Comparison of ENCODE assay signal across 22 mouse cellular contexts in genomic region chr17:56485118-56485517, GRCm38 (mm10). TPM values are rescaled to one million over a fixed set of nuclear protein-coding genes. Genes with fewer than 3 reads are reported as not detected.
A peak's percentile ranks its signal among the peaks of the same experiment; 100 is the strongest.
DNase-seq lines count a peak whose midpoint lies in the region; ATAC-seq and TF ChIP-seq lines count a peak whose summit lies in the region.
"Had no signal": no experiment of that assay in that cellular context is flagged by ENCODE, and none has a peak within 500 bp of the region (broad histone marks: within the 10 kb centered on the region; RNA-seq: fewer than 3 reads in every experiment).

No protein-coding gene starts in this region.

- peak; percentile 49 to 54 for DNase-seq in adrenal gland, postnatal 36 days
- no peak for DNase-seq in adrenal gland, adult 18-20 months (ENCODE audit: low spot score in 2 of 2)
- peak; percentile 65 for DNase-seq in midbrain, embryonic 14.5 days
- DNase-seq in midbrain, postnatal 0 days (ENCODE audit: low spot score): no peak
- DNase-seq in layer of hippocampus, postnatal 25 days (ENCODE audit: extremely low spot score in 1 of 2, low spot score in 1 of 2): no peak
- DNase-seq: cerebellum, adult 11 months; cerebellum, postnatal 36 days; gastrocnemius, postnatal 36 days; heart, postnatal 14 days; thymus, postnatal 25 days had no signal

- TF ChIP-seq CTCF in intestine, postnatal 0 days (IDR thresholded peaks at IDR 0.05; ENCODE audit: low read depth): no peak
- no peak for TF ChIP-seq CTCF in midbrain, postnatal 0 days (IDR thresholded peaks at IDR 0.05)

- H3K27me3 ChIP-seq in intestine, embryonic 15.5 days (replicated peaks): no peaks in the 10 kb centered on the region
- no peaks in the 10 kb centered on the region for H3K27me3 ChIP-seq in intestine, postnatal 0 days (replicated peaks; ENCODE audit: control insufficient read depth, insufficient read depth, low read length)
- no peaks in the 10 kb centered on the region for H3K27me3 ChIP-seq in midbrain, embryonic 14.5 days (ENCODE audit: control insufficient read depth, insufficient read depth, low read length)
- H3K27me3 ChIP-seq in midbrain, postnatal 0 days (ENCODE audit: insufficient read depth, low read length): no peaks in the 10 kb centered on the region
- no peaks in the 10 kb centered on the region for H3K27me3 ChIP-seq in forebrain, embryonic 15.5 days
- H3K27me3 ChIP-seq: limb, embryonic 13.5 days; neural tube, embryonic 12.5 days had no signal

- H3K27ac ChIP-seq in intestine, embryonic 15.5 days: no peak overlapping the region
- H3K27ac ChIP-seq in intestine, postnatal 0 days (ENCODE audit: low read depth, low read length): no peak overlapping the region
- 0 out of 2 replicates have a peak overlapping the region, but pooled peaks have one; percentile 20 for H3K27ac ChIP-seq in midbrain, embryonic 14.5 days (replicated peaks; ENCODE audit: low read depth, low read length)
- no peak overlapping the region for H3K27ac ChIP-seq in midbrain, postnatal 0 days (ENCODE audit: low read depth, low read length)
- 0 out of 2 replicates have a peak overlapping the region, but pooled peaks have one; percentile 2 for H3K27ac ChIP-seq in forebrain, embryonic 15.5 days (replicated peaks)
- H3K27ac ChIP-seq: heart, embryonic 10.5 days; kidney, postnatal 0 days; limb, embryonic 13.5 days; liver, embryonic 14.5 days; neural tube, embryonic 12.5 days had no signal

- no peak overlapping the region for H3K4me3 ChIP-seq in intestine, embryonic 15.5 days (replicated peaks)
- no peak overlapping the region for H3K4me3 ChIP-seq in intestine, postnatal 0 days (ENCODE audit: low read depth, low read length)
- no peak overlapping the region for H3K4me3 ChIP-seq in midbrain, embryonic 14.5 days (replicated peaks; ENCODE audit: low read depth, low read length)
- H3K4me3 ChIP-seq in midbrain, postnatal 0 days (ENCODE audit: low read depth, low read length): no peak overlapping the region
- H3K4me3 ChIP-seq in forebrain, embryonic 15.5 days: no peak overlapping the region
- H3K4me3 ChIP-seq: erythroblast, embryonic 14.5 days; heart, embryonic 10.5 days; limb, embryonic 13.5 days; neural tube, embryonic 12.5 days had no signal

- H3K4me1 ChIP-seq in intestine, embryonic 15.5 days (replicated peaks): peaks cover 3% of the 10 kb centered on the region; the same call in 1 of the 2 replicates
- no peaks in the 10 kb centered on the region for H3K4me1 ChIP-seq in intestine, postnatal 0 days (replicated peaks; ENCODE audit: control insufficient read depth, insufficient read depth, low read length)
- peaks cover 24% of the 10 kb centered on the region for H3K4me1 ChIP-seq in midbrain, embryonic 14.5 days (ENCODE audit: control insufficient read depth, insufficient read depth, low read length)
- H3K4me1 ChIP-seq in midbrain, postnatal 0 days (ENCODE audit: insufficient read depth, low read length): no peaks in the 10 kb centered on the region; the same call in 1 of the 2 replicates
- H3K4me1 ChIP-seq in forebrain, embryonic 15.5 days: peaks cover 29% of the 10 kb centered on the region

- no peak overlapping the region for H3K9ac ChIP-seq in intestine, embryonic 15.5 days
- H3K9ac ChIP-seq in intestine, postnatal 0 days (ENCODE audit: low read depth, low read length): no peak overlapping the region
- H3K9ac ChIP-seq in midbrain, embryonic 14.5 days (replicated peaks; ENCODE audit: low read length): no peak overlapping the region
- H3K9ac ChIP-seq in midbrain, postnatal 0 days (replicated peaks; ENCODE audit: low read length, poor library complexity, severe bottlenecking): no peak overlapping the region
- H3K9ac ChIP-seq in forebrain, embryonic 15.5 days (replicated peaks): no peak overlapping the region
- H3K9ac ChIP-seq: limb, embryonic 13.5 days; liver, embryonic 14.5 days; neural tube, embryonic 12.5 days had no signal

- no peaks in the 10 kb centered on the region for H3K36me3 ChIP-seq in intestine, embryonic 15.5 days
- no peaks in the 10 kb centered on the region for H3K36me3 ChIP-seq in intestine, postnatal 0 days (ENCODE audit: control insufficient read depth, insufficient read depth)
- no peaks in the 10 kb centered on the region for H3K36me3 ChIP-seq in midbrain, embryonic 14.5 days (ENCODE audit: control insufficient read depth, insufficient read depth, low read length)
- H3K36me3 ChIP-seq in midbrain, postnatal 0 days (ENCODE audit: insufficient read depth, low read length): no peaks in the 10 kb centered on the region
- no peaks in the 10 kb centered on the region for H3K36me3 ChIP-seq in forebrain, embryonic 15.5 days
- H3K36me3 ChIP-seq: heart, embryonic 10.5 days; limb, embryonic 13.5 days; neural tube, embryonic 12.5 days had no signal

- WGBS in intestine, embryonic 15.5 days: 67% methylated on average over 8 of the region's 9 CpGs
- WGBS in intestine, postnatal 0 days: 65% methylated on average over 9 of the region's 9 CpGs
- 61% methylated on average over 9 of the region's 9 CpGs for WGBS in midbrain, embryonic 14.5 days
- 53% methylated on average over 8 of the region's 9 CpGs for WGBS in midbrain, postnatal 0 days
- WGBS in forebrain, embryonic 15.5 days: 48% methylated on average over 9 of the region's 9 CpGs

- H3K9me3 ChIP-seq in intestine, embryonic 15.5 days: no peaks in the 10 kb centered on the region
- no peaks in the 10 kb centered on the region for H3K9me3 ChIP-seq in intestine, postnatal 0 days (ENCODE audit: control insufficient read depth)
- H3K9me3 ChIP-seq in midbrain, embryonic 14.5 days (ENCODE audit: control insufficient read depth, low read length): no peaks in the 10 kb centered on the region
- no peaks in the 10 kb centered on the region for H3K9me3 ChIP-seq in midbrain, postnatal 0 days (ENCODE audit: low read length)
- no peaks in the 10 kb centered on the region for H3K9me3 ChIP-seq in forebrain, embryonic 15.5 days
- H3K9me3 ChIP-seq: limb, embryonic 13.5 days; neural tube, embryonic 12.5 days had no signal

- no peak overlapping the region for H3K4me2 ChIP-seq in intestine, embryonic 15.5 days (replicated peaks)
- no peak overlapping the region for H3K4me2 ChIP-seq in intestine, postnatal 0 days (replicated peaks; ENCODE audit: low read depth)
- H3K4me2 ChIP-seq in midbrain, embryonic 14.5 days (ENCODE audit: low read length): no peak overlapping the region
- no peak overlapping the region for H3K4me2 ChIP-seq in midbrain, postnatal 0 days (ENCODE audit: low read depth, low read length, poor library complexity, severe bottlenecking)
- H3K4me2 ChIP-seq in forebrain, embryonic 15.5 days (replicated peaks): no peak overlapping the region
- H3K4me2 ChIP-seq: limb, embryonic 13.5 days; neural tube, embryonic 12.5 days had no signal

- ATAC-seq in intestine, embryonic 15.5 days: peak; percentile 22; the same call in 1 of the 2 replicates
- ATAC-seq in intestine, postnatal 0 days: no peak
- no peak for ATAC-seq in midbrain, embryonic 14.5 days (ENCODE audit: low FRiP score, low TSS enrichment)
- no peak for ATAC-seq in midbrain, postnatal 0 days (ENCODE audit: low FRiP score)
- ATAC-seq in forebrain, embryonic 15.5 days (replicated peaks): no peak; the same call in 1 of the 2 replicates

RNA-seq across cellular contexts. Expression of gene Ptprs, which starts 8.8 kb away (rescaled TPM):
- 100 to 1,000 TPM; 157 to 172 TPM for total RNA-seq in adrenal gland, postnatal 36 days (2021)
- 100 to 1,000 TPM; 130 to 188 TPM for total RNA-seq in adrenal gland, adult 18-20 months (2021)
- 56.3 and 56.8 TPM in 2 replicates for polyA plus RNA-seq in intestine, embryonic 15.5 days (2015; fragmentation: Nextera tagmentation; extraction: Ambion mirVana)
- 15.2 and 15.7 TPM in 2 replicates for polyA plus RNA-seq in intestine, postnatal 0 days (2015; fragmentation: Nextera tagmentation; extraction: Ambion mirVana)
- polyA plus RNA-seq in midbrain, embryonic 14.5 days (2014; fragmentation: Nextera tagmentation; extraction: Ambion mirVana): 304 and 345 TPM in 2 replicates
- total RNA-seq in midbrain, postnatal 0 days (2014; rRNA removed): 716 and 795 TPM in 2 replicates
- polyA plus RNA-seq in midbrain, postnatal 0 days (2015; fragmentation: Nextera tagmentation; extraction: Ambion mirVana): 208 and 225 TPM in 2 replicates
- 375 and 409 TPM in 2 replicates for polyA plus RNA-seq in forebrain, embryonic 15.5 days (2015; fragmentation: Nextera tagmentation; extraction: Ambion mirVana)
- total RNA-seq in layer of hippocampus, postnatal 25 days (2021): 100 to 1,000 TPM; 658 to 741 TPM

RNA-seq across cellular contexts. Expression of gene Znrf4, which starts 27.1 kb away (rescaled TPM):
- not detected for total RNA-seq in adrenal gland, postnatal 36 days (2021)
- not detected for total RNA-seq in adrenal gland, adult 18-20 months (2021)
- not detected in 2 replicates for polyA plus RNA-seq in intestine, embryonic 15.5 days (2015; fragmentation: Nextera tagmentation; extraction: Ambion mirVana)
- polyA plus RNA-seq in intestine, postnatal 0 days (2015; fragmentation: Nextera tagmentation; extraction: Ambion mirVana): not detected in 2 replicates
- polyA plus RNA-seq in midbrain, embryonic 14.5 days (2014; fragmentation: Nextera tagmentation; extraction: Ambion mirVana): not detected in 2 replicates
- not detected in 2 replicates for total RNA-seq in midbrain, postnatal 0 days (2014; rRNA removed)
- not detected in 2 replicates for polyA plus RNA-seq in midbrain, postnatal 0 days (2015; fragmentation: Nextera tagmentation; extraction: Ambion mirVana)
- polyA plus RNA-seq in forebrain, embryonic 15.5 days (2015; fragmentation: Nextera tagmentation; extraction: Ambion mirVana): 0.14 and 0.36 TPM in 2 replicates
- total RNA-seq in layer of hippocampus, postnatal 25 days (2021): not detected
- total RNA-seq: gastrocnemius, postnatal 36 days; heart, postnatal 14 days; layer of hippocampus, adult 8-10 months; left cerebral cortex, postnatal 10 days had no signal
- polyA plus RNA-seq: erythroblast, embryonic 14.5 days; heart, embryonic 10.5 days; intestine, embryonic 14.5 days; kidney, postnatal 0 days; limb, embryonic 13.5 days; liver, embryonic 14.5 days; neural tube, embryonic 12.5 days had no signal

Comparison
In these comparisons a context has a peak if more than half of its experiments do, and no peak if none do; other contexts are left out.
1. DNase-seq: peak in adrenal gland, postnatal 36 days (2 of 2) and midbrain, embryonic 14.5 days (single experiment); none in adrenal gland, adult 18-20 months (0 of 2), midbrain, postnatal 0 days (single experiment) and layer of hippocampus, postnatal 25 days (0 of 2).
2. H3K27ac ChIP-seq: peak in midbrain, embryonic 14.5 days (single experiment) and forebrain, embryonic 15.5 days (single experiment); none in intestine, embryonic 15.5 days (single experiment), intestine, postnatal 0 days (single experiment) and midbrain, postnatal 0 days (single experiment).